Mouse (Mus musculus) bone marrow macrophage, adult 2 months (primary cell): ENCODE measurements around the gene Rnasek. TPM values are rescaled to one million over a fixed set of nuclear protein-coding genes. Genes with fewer than 3 reads are reported as not detected.
A peak's percentile ranks its signal among the peaks of the same experiment; 100 is the strongest.

ENCODE experiments used
- H3K27ac ChIP-seq: 2 replicates; pipeline ENCODE4 v1.5.1; 2012; ENCODE audit warnings: low read depth, low read length; ENCODE audit not compliant: insufficient read depth
- H3K4me1 ChIP-seq: 2 replicates; pipeline ENCODE4 v1.6.1; 2012; ENCODE audit warnings: low read length; ENCODE audit not compliant: control insufficient read depth, insufficient read depth
- H3K4me3 ChIP-seq: 2 replicates; pipeline ENCODE4 v1.5.1; 2012; ENCODE audit warnings: mild to moderate bottlenecking, low read length, moderate library complexity; ENCODE audit not compliant: insufficient read depth
- CTCF ChIP-seq: IDR thresholded peaks from 2 replicates; pipeline ENCODE4 v1.5.1; 2012; ENCODE audit warnings: low read depth, mild to moderate bottlenecking, low read length, moderate library complexity
- POLR2A ChIP-seq: IDR thresholded peaks from 2 replicates; pipeline ENCODE4 v1.6.1; 2012; ENCODE audit warnings: mild to moderate bottlenecking, low read depth, low read length, borderline replicate concordance
- polyA plus RNA-seq: library from polyadenylated mRNA; stranded (reverse); fragments of >200 nt; gene quantifications from 2 replicates; pipeline ENCODE4 v1.2.4, GENCODE M21; 2012; ENCODE audit not compliant: missing spikeins, insufficient read depth, insufficient read length

Rnasek gene
- polyA plus RNA-seq, 1 experiment, result 354 TPM

DNA sequence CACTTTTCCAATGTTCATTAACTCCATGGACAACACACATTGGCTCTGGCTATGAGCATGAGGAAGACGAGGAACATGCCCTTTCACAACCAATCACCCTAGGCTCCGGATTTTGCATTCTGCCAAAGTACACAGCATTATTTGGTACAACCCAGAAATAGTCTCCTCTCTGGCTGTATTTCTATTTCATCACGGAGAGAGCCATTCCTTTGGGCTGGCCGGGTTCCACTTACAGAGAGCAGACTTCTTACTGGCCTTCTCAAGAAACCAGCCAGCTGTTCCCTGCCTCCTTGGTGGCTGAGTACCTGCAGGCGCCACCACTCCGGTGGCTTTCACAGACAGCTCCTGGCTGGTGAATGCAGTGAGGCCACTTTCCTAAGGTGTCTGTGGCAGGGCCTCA is 27.2 kb downstream of the Rnasek start, which contains the start of gene Slc16a11:
Gene Slc16a11, plus strand, starts transcription at position 330 of the 400 bp plus-strand sequence.
- no peak within 1 kb of the TSS for H3K27ac ChIP-seq
- H3K4me3 ChIP-seq, result no peak within 1 kb of the TSS
- peaks cover 5% of the 10 kb centered on the region; the same call in 1 of the 2 replicates for H3K4me1 ChIP-seq
- TF ChIP-seq CTCF (no peak), POLR2A (no peak)

DNA sequence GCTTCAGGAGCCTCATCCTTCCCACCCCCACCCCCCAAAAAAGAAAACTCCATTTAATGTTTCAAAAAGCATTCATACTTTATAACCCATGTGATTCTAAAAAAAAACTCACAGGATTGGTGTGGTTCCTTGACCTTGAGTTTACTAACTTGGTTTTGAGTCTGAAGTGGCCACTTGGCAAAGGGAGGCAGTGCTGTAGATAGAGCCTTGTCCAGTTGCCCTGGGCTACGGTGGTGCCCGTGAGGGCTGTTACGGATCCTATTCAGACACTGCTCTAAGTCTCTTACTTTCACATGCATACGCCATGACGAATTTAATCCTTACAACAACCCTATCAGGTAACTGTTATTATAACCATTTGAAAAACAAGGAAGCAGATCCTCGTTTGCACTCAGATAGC is 27.7 kb downstream of the Rnasek start:
- Histone ChIP-seq H3K27ac (no peak overlapping the region), H3K4me1 (peaks cover 9% of the 10 kb centered on the region; the same call in 1 of the 2 replicates), H3K4me3 (no peak overlapping the region)
- TF ChIP-seq CTCF (no peak), POLR2A (no peak)

- H3K27ac ChIP-seq, result no peak overlapping the region
- H3K4me3 ChIP-seq, result no peak overlapping the region
- H3K4me1 ChIP-seq, result peaks cover 13% of the 10 kb centered on the region; the same call in 1 of the 2 replicates
- no peak for TF ChIP-seq POLR2A
- TF ChIP-seq CTCF, result no peak
These were observed 29.0 kb downstream of the Rnasek start for GRCm38 (mm10) chr11:70210681-70211080.

DNA sequence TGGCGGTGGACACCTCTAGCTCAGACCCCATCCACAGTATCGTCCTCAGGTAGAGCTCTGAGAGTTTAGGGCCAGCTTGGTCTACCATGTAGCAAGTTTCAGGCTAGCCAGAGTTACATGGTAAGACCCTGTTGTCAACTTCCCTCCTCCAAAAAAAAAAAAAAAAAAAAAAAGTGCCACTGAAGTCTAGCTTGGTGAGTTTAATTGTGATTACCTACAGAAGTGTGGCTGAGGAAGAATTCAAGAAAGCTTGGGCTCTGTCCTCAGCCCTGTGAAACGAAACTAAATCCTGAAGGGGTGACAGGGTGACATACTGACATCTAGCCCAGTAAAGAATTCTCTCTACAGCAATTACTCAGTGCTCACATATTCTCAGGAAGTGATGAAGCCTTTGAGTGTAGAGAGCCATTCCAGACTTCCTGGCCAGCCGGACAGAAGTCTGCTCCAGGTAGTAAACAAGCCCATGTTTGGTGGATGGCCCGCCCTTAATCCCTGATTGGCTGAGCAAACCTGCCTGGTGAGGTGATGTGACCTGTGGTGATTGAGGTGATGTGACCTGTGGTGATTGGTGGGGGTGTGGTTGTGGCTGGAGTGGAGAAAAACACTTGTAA is 30.8 kb downstream of the Rnasek start:
- Histone ChIP-seq H3K4me3 (no peak overlapping the region), H3K4me1 (peaks cover 13% of the 10 kb centered on the region; the same call in 1 of the 2 replicates), H3K27ac (no peak overlapping the region)
- TF ChIP-seq POLR2A, result no peak
- no peak for TF ChIP-seq CTCF

DNA sequence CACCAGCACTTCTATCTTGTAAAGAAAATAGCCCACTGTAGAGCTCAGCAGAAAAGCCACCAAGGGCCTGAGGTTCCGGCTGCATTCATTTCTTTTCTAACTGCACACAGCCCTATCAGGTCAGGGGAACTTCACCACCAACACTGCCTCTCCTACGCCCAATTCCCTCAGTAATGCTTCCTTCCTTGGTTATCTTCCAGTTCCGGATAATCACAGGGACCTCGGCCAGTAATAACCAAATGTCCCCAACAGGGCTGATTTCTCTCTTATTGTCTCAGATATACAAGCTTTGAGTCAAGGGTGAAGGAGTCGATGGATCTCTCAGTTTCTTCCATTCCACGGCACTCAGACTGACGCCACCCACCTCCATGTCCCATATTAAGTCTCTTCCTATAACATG is 32.4 kb downstream of the Rnasek start:
- peaks cover 7% of the 10 kb centered on the region; the same call in 1 of the 2 replicates for H3K4me1 ChIP-seq
- no peak for TF ChIP-seq POLR2A
- no peak for TF ChIP-seq CTCF
- H3K27ac ChIP-seq, result no peak overlapping the region
- H3K4me3 ChIP-seq, result no peak overlapping the region

DNA sequence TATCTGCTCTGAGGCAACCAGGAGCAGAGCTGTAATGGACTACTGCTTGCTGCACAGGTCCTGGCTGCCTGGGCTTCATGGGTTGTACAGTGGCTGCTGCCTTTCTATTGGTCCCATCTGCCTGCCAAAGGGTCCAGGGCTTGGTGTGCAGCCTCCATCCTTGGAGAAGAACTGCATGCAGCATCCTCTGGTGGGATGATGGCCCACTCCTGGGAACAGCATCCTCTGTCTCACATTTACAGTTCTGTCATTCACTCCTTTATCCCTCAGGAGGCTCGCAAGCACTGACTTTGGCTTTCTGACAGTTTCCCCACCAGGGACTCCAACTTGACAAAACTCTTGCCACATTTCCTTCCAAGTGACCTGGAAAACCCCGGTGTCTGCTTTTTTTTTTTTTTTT is 32.8 kb downstream of the Rnasek start:
- TF ChIP-seq POLR2A, result no peak
- TF ChIP-seq CTCF, result no peak

DNA sequence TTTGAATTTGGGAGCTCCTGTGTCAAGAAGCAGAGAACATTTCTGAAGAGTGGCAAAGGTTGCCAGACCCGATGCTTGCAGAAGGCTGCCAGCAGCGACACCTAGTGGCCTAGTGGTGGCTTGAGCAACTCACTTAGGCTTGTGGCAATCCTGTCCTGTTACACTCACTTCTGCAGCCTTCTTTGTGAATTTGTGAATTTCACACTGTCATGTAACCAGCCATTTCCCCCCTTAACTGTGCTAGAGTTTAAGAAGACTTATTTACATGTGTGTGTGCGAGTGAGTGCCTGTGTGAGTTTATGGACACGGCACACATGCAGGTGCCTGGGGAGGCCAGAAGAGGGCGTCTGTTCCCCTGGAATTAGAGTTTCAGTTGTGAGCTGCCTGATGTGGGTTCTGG is 38.0 kb downstream of the Rnasek start:
- Histone ChIP-seq H3K4me3 (no peak overlapping the region), H3K4me1 (peaks cover 36% of the 10 kb centered on the region), H3K27ac (no peak overlapping the region)
- TF ChIP-seq CTCF (peak; percentile 93), POLR2A (no peak)

More for the DNA sequence above, 32.8 kb downstream of the Rnasek start:
- no peak overlapping the region for H3K27ac ChIP-seq
- H3K4me3 ChIP-seq, result no peak overlapping the region
- H3K4me1 ChIP-seq, result peaks cover 7% of the 10 kb centered on the region; the same call in 1 of the 2 replicates

- Histone ChIP-seq H3K4me1 (peaks cover 44% of the 10 kb centered on the region), H3K4me3 (no peak overlapping the region), H3K27ac (no peak overlapping the region)
- TF ChIP-seq POLR2A, result no peak
- no peak for TF ChIP-seq CTCF
These were observed 39.5 kb downstream of the Rnasek start for GRCm38 (mm10) chr11:70200036-70200608.

DNA sequence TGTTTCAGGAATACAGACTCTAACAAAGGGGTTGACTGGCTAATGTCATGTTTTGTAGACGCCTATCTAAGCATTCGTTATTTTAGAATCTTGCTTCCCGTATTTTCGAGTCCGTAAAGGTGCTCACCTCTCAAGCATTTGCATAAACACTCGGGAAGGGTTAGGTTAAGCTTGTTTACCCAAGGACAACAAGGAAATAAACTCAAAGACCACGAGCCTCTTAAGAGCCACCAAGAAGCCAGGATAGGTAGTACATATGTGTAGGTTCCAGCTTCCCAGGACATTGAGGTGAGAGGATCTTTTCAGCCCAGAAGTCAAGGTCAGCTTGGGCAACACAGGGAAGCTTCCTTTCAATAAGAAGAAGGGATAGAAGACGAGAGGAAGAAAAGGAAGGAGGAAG is 40.5 kb downstream of the Rnasek start:
- TF ChIP-seq CTCF (no peak), POLR2A (no peak)
- Histone ChIP-seq H3K27ac (no peak overlapping the region), H3K4me1 (peaks cover 44% of the 10 kb centered on the region), H3K4me3 (no peak overlapping the region)

GRCm38 (mm10) chr11:70198332-70198731 is 41.3 kb downstream of the Rnasek start:
- H3K27ac ChIP-seq, result peak overlapping the region; percentile 11; the same call in 1 of the 2 replicates
- H3K4me1 ChIP-seq, result peaks cover 50% of the 10 kb centered on the region

More at GRCm38 (mm10) chr11:70198332-70198731, 41.3 kb downstream of the Rnasek start:
- no peak overlapping the region for H3K4me3 ChIP-seq
- TF ChIP-seq CTCF (no peak), POLR2A (no peak)
